In the genomic region with DNA sequence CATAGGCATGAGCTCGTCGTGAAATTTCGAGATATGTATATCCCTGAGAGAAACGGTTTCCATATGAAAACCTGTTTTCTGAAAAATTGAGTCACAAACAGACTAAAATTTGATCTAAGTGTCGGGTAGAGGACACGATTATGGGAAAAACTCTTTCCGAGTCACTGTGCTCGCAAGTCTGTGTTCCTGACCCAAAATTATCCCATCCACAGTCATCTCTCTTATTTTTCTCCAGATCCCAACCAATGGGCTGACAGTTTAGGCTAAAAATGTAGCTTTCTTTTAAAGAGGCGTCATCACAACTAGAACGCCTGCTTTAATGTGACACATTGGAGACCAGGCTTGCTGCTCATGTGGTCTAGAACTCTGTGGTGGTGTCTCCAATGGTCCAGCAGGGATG, we compare ENCODE assay signal across 14 mouse cellular contexts.
A peak's percentile ranks its signal among the peaks of the same experiment; 100 is the strongest.
DNase-seq lines count a peak whose midpoint lies in the region.
"Had no signal": no experiment of that assay in that cellular context is flagged by ENCODE, and none has a peak within 500 bp of the region (broad histone marks: within the 10 kb centered on the region; RNA-seq: fewer than 3 reads in every experiment).

No protein-coding gene starts in this region.

- DNase-seq in heart, adult 11 months = peak; percentile 34
- no peak for DNase-seq in heart, postnatal 4 days
- DNase-seq in right cerebral cortex, adult 18-20 months = peak; percentile 20
- no peak for DNase-seq in right cerebral cortex, adult 2 months (ENCODE audit: low spot score in 2 of 2)
- DNase-seq in brain, adult 2 months (ENCODE audit: low read depth, low spot score) = peak; percentile 61
- DNase-seq in adrenal gland, postnatal 10 days = no peak
- DNase-seq: adrenal gland, postnatal 25 days; B cell, adult 2 months; cerebellum, adult 18-20 months; cerebellum, adult 9-10 months; cerebellum, postnatal 14 days; forebrain, postnatal 0 days; gastrocnemius, postnatal 10 days; gastrocnemius, postnatal 36 days had no signal

Comparison
In these comparisons a context has a peak if more than half of its experiments do, and no peak if none do; other contexts are left out.
1. DNase-seq: peak in heart, adult 11 months (single experiment), right cerebral cortex, adult 18-20 months (single experiment) and brain, adult 2 months (single experiment); none in heart, postnatal 4 days (single experiment), right cerebral cortex, adult 2 months (0 of 2) and adrenal gland, postnatal 10 days (single experiment).